Comparison of ENCODE assay signal across 1 mouse cellular context in the genomic region with DNA sequence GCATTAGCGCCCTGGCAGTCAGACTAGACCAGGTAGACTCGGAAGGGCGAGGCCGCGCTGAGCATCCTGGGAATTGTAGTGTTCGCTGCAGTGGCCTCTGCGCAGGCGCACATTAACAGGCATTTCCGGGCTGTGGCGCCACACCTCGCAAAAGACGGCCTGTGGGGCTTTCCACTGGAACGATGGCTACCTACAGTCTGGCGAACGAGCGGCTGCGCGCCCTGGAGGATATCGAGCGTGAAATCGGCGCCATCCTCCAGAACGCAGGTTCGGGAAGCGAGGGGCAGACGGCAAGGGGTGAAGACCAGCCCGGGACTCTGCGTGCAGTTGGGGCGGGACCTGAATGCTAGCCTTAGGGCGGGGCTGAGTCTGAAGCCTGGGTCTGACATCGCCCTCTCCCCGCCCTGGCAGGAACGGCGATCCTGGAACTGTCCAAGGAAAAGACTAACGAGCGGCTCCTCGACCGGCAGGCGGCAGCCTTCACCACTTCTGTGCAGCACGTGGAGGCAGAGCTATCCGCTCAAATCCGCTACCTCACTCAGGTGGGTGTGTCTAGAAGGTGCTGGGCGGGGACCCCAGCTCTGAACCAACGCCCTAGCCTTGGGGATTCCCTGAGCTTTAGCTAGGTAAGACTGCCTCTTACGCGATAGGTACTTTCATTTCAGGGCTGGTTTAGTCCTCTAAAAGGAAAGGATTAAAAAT.
TF ChIP-seq lines count a peak whose summit lies in the region.

Gene Med11, plus strand, starts transcription at position 123 of the 702 bp plus-strand sequence.

TF ChIP-seq in MEL, 35 proteins besides CTCF, POLR2A, EP300 and RAD21 (continued from another document):
- 0 out of 2 replicates have a peak, but pooled peaks have one; percentile 5 for TF ChIP-seq MEF2A (IDR thresholded peaks at IDR 0.05; ENCODE audit: extremely low read depth, insufficient replicate concordance, low read depth, low read length, poor library complexity, severe bottlenecking)
- no peak for TF ChIP-seq CHD1 (IDR thresholded peaks at IDR 0.05; ENCODE audit: low read depth, low read length)
- peak; percentile 43; the same call in 1 of the 2 replicates for TF ChIP-seq TCF12 (IDR thresholded peaks at IDR 0.05; ENCODE audit: low read depth, low read length)
- no peak for TF ChIP-seq ZNF384 (IDR thresholded peaks at IDR 0.05; ENCODE audit: low read depth, low read length)
- peak; percentile 37 for TF ChIP-seq ZC3H11A (IDR thresholded peaks at IDR 0.05; ENCODE audit: low read depth, low read length)
- peak; percentile 48; the same call in 1 of the 2 replicates for TF ChIP-seq RCOR1 (IDR thresholded peaks at IDR 0.05; ENCODE audit: low read depth, low read length)
- TF ChIP-seq ZMIZ1 (IDR thresholded peaks at IDR 0.05; ENCODE audit: low read depth, low read length) = peak; percentile 77
- TF ChIP-seq E2F4 (IDR thresholded peaks at IDR 0.05; ENCODE audit: borderline replicate concordance, low read depth, low read length) = no peak
- no peak for TF ChIP-seq TAL1 (IDR thresholded peaks at IDR 0.05; ENCODE audit: low read length)
- peak; percentile 98 for TF ChIP-seq HCFC1 (IDR thresholded peaks at IDR 0.05; ENCODE audit: low read depth, low read length)
- no peak for TF ChIP-seq GATA1 (IDR thresholded peaks at IDR 0.05; ENCODE audit: low read depth, low read length)
- peak; percentile 99 for TF ChIP-seq SIN3A (IDR thresholded peaks at IDR 0.05; ENCODE audit: low read length)
- no peak for TF ChIP-seq MAFK (IDR thresholded peaks at IDR 0.05; ENCODE audit: borderline replicate concordance, low read depth, low read length)
